Mouse (Mus musculus) left cerebral cortex, postnatal 4 days (tissue): ENCODE measurements at regions not wholly inside any gene's neighbourhood (a gene's known extent, or its start where the extent isn't known, plus 50 kb on each side); places are given as distances from the start of the nearest gene placed in this dataset.
A peak's percentile ranks its signal among the peaks of the same experiment; 100 is the strongest.

ENCODE experiments used
- DNase-seq: peaks from one replicate; pipeline ENCODE4 v3.0.0-alpha.2; 2022
- intact Hi-C: fragments of 180-260 bp; cut with DNase I; formaldehyde crosslinking; loops from one replicate; pipeline ENCODE4 v1.15.1; 2025

DNA sequence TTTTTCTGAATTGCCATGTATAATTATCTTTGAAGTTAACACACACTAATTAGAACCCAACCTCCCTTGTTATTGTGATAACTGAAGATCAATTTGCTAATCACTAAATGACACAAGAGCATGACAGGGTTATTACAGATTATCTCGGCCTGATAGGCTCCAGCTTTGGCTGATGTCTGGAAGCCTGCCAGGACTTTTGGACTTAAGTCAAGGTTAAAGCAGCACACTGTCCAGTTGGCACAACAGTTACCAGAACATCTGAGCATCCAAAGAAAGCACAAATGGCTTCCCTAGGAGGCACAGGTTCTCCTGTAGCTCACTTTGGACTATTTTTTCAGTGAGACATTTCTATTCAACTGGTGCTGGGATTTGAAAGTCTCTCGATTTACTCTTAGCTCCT, 475.0 kb upstream of the A730009L09Rik start:
- peak; percentile 79 for DNase-seq
- intact Hi-C loops: no loop called here

DNA sequence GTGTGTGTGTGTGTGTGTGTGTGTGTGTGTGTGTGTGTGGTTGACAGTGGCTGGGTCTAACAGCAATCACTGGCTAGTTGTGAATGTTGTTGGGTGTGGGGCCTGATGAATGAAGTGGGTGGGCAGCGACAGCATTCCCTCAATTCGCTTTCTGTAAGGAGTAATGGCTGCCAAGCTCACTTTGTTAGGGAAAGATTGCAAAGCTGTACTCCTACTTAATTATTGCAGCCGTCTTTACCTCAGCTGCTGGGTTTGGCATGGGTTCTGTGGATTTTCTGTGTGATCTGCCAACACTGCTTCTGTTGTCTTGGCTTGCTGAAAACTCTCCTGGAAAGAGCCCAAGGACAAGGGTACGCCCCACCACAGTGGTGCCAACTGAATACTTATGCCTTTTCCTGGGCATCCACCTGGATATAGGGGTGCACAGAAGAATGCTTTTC, 472.9 kb upstream of the A730009L09Rik start:
- peak; percentile 84 for DNase-seq
- intact Hi-C loops: no loop called here

DNA sequence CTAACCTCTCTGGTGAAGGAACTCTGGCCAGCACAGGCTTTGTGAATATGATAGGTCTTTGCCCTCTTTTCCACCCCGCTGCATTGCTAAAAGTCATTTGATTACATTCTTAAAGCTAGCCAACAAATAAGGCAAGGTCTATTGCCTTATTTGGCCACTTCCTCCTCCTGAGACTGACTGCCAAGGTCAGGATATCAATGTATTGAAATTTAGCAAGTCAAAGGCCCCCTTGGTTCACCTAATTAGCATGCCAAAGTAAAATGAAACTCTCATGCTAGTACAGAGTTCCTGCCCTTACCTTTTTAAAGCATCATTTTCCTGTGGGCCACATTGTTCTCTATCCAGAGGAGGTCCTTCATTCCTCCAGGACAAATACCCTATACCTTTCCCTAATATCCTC, 469.6 kb upstream of the A730009L09Rik start:
- no peak for DNase-seq
- intact Hi-C loops: no loop called here
